Mouse (Mus musculus) limb, embryonic 11.5 days (tissue): ENCODE measurements around the gene Gas2l1. TPM values are rescaled to one million over a fixed set of nuclear protein-coding genes. Genes with fewer than 3 reads are reported as not detected.

Experiments
- ATAC-seq: fragments of 200-750 bp; cut with Nextera tagmentation; 2 replicates; pipeline ENCODE4 v1.8.0; 2017; ENCODE audit warnings: low read depth; ENCODE audit not compliant: insufficient number of reproducible peaks, low FRiP score, low TSS enrichment
- DNase-seq: peaks from one replicate; pipeline ENCODE4 v3.0.0-alpha.2; 2015; ENCODE audit warnings: low spot score
- H3K27ac ChIP-seq: fragments of 300-500 bp; sonication (generic); replicated peaks from 2 replicates; pipeline ENCODE4 v1.5.1; 2014; ENCODE audit warnings: low read depth, mild to moderate bottlenecking, low read length
- H3K27me3 ChIP-seq: fragments of 300-500 bp; sonication (generic); 2 replicates; pipeline ENCODE4 v1.6.1; 2014; ENCODE audit warnings: mild to moderate bottlenecking, low read length, mixed read lengths; ENCODE audit not compliant: control insufficient read depth, insufficient read depth
- H3K36me3 ChIP-seq: fragments of 300-500 bp; sonication (generic); 2 replicates; pipeline ENCODE4 v1.6.1; 2014; ENCODE audit warnings: mild to moderate bottlenecking, low read length, moderate library complexity, mixed read lengths; ENCODE audit not compliant: control insufficient read depth, insufficient read depth
- H3K4me1 ChIP-seq: fragments of 300-500 bp; sonication (generic); 2 replicates; pipeline ENCODE4 v1.6.1; 2014; ENCODE audit warnings: low read length, mixed read lengths; ENCODE audit not compliant: control insufficient read depth, insufficient read depth
- H3K4me2 ChIP-seq: fragments of 300-500 bp; sonication (generic); 2 replicates; pipeline ENCODE4 v1.6.1; 2014; ENCODE audit warnings: low read depth, mild to moderate bottlenecking, moderate library complexity; ENCODE audit not compliant: severe bottlenecking
- H3K4me3 ChIP-seq: fragments of 300-500 bp; sonication (generic); 2 replicates; pipeline ENCODE4 v1.5.1; 2014; ENCODE audit warnings: low read depth, low read length
- H3K9ac ChIP-seq: fragments of 300-500 bp; sonication (generic); 2 replicates; pipeline ENCODE4 v1.6.1; 2014; ENCODE audit warnings: mild to moderate bottlenecking, low read length
- H3K9me3 ChIP-seq: fragments of 300-500 bp; sonication (generic); 2 replicates; pipeline ENCODE4 v1.6.1; 2016; ENCODE audit warnings: low read length; ENCODE audit not compliant: control insufficient read depth
- WGBS: fragments of 180-500 bp; shearing (Covaris S2); extraction: QIAGEN DNeasy Blood & Tissue Kit; methylation state at CpG from one replicate; pipeline ENCODE4 v1.1.7; 2014; 5-methylcytosine and 5-hydroxymethylcytosine counted together
- polyA plus RNA-seq: library from polyadenylated mRNA; unstranded; fragments of >200 nt; fragmentation: Nextera tagmentation; extraction: Ambion mirVana; gene quantifications from 2 replicates; pipeline ENCODE4 v1.2.1, GENCODE M21; 2014

The Gas2l1 gene
- polyA plus RNA-seq, 1 experiment from 2014 or later: 34.2 TPM

DNA sequence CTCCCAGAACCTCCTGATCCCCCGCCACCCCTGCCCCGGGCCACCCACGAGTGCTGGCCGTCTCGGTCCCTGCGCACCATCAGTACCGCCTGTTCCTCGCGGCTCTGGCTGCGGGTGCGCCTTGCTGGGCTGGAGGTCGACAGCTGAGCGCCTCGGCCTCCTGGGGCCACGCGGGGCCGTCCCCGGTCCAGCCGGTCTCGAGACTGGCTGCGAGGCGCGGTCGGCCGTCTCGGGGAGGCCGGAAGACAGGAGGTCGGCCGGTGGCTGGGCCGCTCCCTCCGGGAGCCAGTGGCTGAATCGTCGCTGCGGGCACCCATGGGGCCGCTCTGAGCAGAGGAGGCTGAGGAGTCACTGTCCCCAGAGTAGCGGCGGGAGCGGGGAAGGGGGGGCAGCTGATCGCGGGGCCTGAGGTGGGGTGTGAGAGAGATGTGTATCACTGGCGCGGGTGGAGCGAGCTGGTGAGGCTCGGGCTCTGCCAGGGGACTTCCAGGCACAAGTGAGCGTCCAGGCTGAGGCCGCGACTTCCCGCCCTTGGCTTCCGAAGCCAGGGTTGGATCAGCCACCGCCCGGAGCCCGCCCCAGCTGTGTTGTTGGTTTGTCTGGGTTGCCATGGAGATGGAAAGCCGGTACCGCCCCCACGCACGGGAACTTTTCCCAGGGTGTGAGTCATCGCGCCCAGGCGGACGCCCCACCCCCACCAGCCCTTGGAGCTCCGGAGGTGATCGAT, 3.6 kb downstream of the Gas2l1 start:
- WGBS: under 1% methylated on average over 50 of the region's 62 CpGs
- peaks cover 80% of the 10 kb centered on the region for H3K27me3 ChIP-seq
- peak overlapping the region; percentile 29 for H3K4me3 ChIP-seq
- peak overlapping the region; percentile 80 for H3K4me2 ChIP-seq
- peak overlapping the region; percentile 13; the same call in 1 of the 2 replicates for H3K9ac ChIP-seq
- ATAC-seq (no peak), DNase-seq (peak; percentile 88)
- no peaks in the 10 kb centered on the region for H3K36me3 ChIP-seq
- peaks cover 48% of the 10 kb centered on the region for H3K4me1 ChIP-seq
- H3K27ac ChIP-seq: no peak overlapping the region
- H3K9me3 ChIP-seq: no peaks in the 10 kb centered on the region

DNA sequence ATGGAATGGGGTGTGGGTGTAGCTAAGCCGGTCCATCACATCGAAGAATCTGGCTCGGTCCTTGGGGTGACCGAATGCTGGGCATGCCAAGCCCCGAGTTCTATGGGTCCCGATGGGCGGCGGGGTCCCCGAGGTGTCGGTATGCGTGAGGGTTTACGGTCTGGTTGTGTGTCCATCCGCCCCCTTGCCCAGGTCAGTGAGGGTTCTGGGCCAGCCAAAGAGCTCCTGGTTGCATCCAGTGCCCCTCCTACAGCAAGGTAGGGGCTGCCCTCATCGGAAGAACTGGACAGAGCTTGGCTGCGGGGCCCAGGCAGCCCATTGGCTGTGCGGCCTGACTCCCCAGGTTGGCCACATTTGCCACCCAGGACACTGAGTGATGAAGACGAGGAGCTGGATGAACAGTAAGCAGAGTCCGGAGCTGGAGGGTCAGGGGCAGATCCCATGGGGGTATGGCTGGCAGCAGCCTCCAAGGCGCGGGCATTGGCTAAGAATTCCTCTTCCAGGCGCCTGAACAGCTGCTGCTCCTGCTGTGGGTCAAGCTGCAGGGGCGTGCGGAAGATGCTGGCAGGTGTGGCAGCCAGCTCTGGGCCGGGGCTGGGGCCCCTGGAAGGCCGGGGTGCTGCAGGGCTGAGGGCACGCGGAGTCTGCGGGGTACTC, 4.2 kb downstream of the Gas2l1 start:
- Histone ChIP-seq H3K4me2 (peak overlapping the region; percentile 80), H3K27ac (no peak overlapping the region)
- WGBS: 49% methylated on average over 28 of the region's 28 CpGs

DNA sequence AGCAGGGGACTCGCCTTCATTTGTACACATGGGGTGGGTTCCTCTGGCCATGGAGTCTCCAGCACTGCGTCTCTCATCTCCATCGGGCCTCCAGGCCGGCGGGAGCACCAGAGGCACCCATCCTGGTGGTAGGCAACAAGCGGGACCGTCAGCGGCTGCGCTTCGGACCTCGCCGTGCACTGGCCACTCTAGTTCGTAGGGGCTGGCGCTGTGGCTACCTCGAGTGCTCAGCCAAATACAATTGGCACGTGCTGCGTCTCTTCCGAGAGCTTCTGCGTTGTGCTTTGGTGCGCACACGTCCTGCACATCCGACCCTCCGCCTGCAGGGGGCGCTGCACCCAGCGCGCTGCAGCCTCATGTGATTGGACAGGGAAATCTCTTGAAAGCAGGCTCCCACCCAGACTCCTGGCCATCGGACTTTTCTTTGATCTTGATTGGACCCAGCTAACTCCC, 5.4 kb downstream of the Gas2l1 start:
- peaks cover 90% of the 10 kb centered on the region for H3K27me3 ChIP-seq
- no peak overlapping the region for H3K27ac ChIP-seq
- no peak overlapping the region for H3K4me2 ChIP-seq
- WGBS: 13% methylated on average over 27 of the region's 27 CpGs
- no peak overlapping the region for H3K4me3 ChIP-seq
- H3K9me3 ChIP-seq: no peaks in the 10 kb centered on the region
- no peak overlapping the region for H3K9ac ChIP-seq
- DNase-seq (peak; percentile 69), ATAC-seq (no peak)
- H3K36me3 ChIP-seq: no peaks in the 10 kb centered on the region
- H3K4me1 ChIP-seq: peaks cover 52% of the 10 kb centered on the region

More for the DNA sequence above, 4.2 kb downstream of the Gas2l1 start:
- Histone ChIP-seq H3K4me3 (peak overlapping the region; percentile 29; the same call in 1 of the 2 replicates), H3K9me3 (no peaks in the 10 kb centered on the region), H3K9ac (no peak overlapping the region), H3K4me1 (peaks cover 55% of the 10 kb centered on the region), H3K27me3 (peaks cover 87% of the 10 kb centered on the region), H3K36me3 (no peaks in the 10 kb centered on the region)
- DNase-seq: peak; percentile 49
- no peak for ATAC-seq

DNA sequence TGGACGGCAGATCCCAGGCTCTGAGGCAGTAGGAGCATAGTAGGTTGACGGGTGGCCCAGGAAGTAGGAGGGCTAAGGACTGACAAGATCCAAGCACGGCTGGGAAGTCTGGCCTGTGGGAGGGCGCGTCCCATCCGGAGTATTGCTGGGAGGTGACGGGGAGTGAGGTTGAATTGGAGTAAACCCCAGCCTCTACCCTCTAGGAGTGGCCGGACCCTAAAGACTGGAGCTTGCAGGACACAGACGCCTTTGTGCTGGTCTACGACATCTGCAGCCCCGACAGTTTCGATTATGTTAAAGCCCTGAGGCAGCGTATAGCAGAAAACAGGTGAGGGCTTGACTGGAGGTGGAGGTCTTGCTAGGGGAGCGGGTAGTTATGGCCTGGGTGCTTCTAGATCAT, 5.9 kb downstream of the Gas2l1 start:
- no peaks in the 10 kb centered on the region for H3K9me3 ChIP-seq
- no peak overlapping the region for H3K9ac ChIP-seq
- peaks cover 85% of the 10 kb centered on the region for H3K27me3 ChIP-seq
- DNase-seq (peak; percentile 56), ATAC-seq (no peak)
- no peak overlapping the region for H3K4me3 ChIP-seq
- H3K36me3 ChIP-seq: no peaks in the 10 kb centered on the region
- no peak overlapping the region for H3K27ac ChIP-seq
- H3K4me2 ChIP-seq: no peak overlapping the region
- 17% methylated on average over 14 of the region's 14 CpGs for WGBS
- H3K4me1 ChIP-seq: peaks cover 47% of the 10 kb centered on the region

DNA sequence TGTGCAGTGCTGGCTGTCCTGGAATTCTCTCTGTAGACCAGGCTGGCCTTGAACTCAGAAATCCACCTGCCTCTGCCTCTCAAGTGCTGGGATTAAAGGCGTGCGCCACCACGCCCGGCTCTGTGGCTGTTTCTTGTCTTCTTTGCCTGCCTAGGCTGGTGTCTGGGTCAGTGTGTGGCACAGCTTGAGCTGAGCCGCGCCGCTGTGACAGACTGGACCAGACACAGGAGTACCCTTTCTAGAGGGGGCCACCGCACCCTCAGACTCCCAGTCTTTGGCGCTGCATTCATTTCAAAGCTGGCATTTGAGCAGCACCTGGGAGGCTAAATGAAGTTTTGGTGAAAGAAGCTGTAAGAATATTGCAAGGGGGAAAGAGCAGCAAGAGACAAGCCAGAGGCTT, 6.3 kb downstream of the Gas2l1 start:
- H3K27ac ChIP-seq: no peak overlapping the region
- no peaks in the 10 kb centered on the region for H3K36me3 ChIP-seq
- peaks cover 81% of the 10 kb centered on the region for H3K27me3 ChIP-seq
- H3K4me2 ChIP-seq: no peak overlapping the region
- no peak overlapping the region for H3K9ac ChIP-seq
- DNase-seq: no peak
- H3K4me1 ChIP-seq: peaks cover 45% of the 10 kb centered on the region
- H3K9me3 ChIP-seq: no peaks in the 10 kb centered on the region
- H3K4me3 ChIP-seq: no peak overlapping the region
- ATAC-seq: no peak
- 33% methylated on average over 9 of the region's 9 CpGs for WGBS

DNA sequence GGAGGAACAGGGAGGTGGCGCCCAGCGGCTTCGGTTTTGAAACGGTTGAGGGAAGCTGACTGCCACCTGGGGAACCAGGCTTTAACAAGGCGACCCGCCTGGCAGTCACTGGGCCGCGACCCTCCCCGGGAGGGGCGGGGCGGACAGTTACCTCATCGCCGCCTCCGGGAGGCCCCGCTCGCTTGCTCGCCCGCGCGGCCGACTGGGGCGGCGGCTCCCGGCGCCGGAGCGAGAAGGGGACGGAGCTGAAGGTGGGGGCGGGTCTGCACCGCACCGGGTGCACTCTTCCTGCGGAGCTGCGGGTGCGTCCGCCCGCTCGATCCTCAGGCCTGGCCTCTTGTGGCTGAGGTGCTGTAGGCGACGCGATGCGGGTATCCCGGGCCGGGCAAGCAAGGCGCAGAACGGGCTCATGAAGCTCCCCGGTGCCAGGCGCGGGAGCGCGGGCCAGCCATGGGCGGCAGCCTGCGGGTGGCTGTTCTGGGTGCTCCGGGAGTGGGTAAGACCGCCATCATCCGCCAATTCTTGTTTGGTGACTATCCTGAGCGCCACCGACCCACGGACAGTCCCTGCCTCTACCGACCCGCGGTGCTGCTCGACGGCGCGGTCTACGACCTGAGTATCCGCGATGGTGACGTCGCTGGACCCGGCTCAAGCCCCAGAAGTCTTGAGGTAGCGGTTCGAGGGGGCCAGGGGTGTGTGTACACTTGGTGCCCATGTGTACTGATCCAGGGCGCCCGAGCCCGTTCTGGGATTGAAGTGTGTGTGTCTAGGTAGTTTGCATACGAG, 7.1 kb downstream of the Gas2l1 start, which contains the start of gene Rasl10a:
Rasl10a (plus strand) TSS at position 273 of the 786 bp plus-strand sequence.
- ATAC-seq (no peak), DNase-seq (peak; percentile 61)
- Histone ChIP-seq H3K36me3 (no peaks in the 10 kb centered on the region), H3K27me3 (peaks cover 74% of the 10 kb centered on the region), H3K4me3 (peak within 1 kb of the TSS; percentile 33), H3K9ac (peak within 1 kb of the TSS; percentile 43), H3K27ac (no peak within 1 kb of the TSS), H3K4me2 (peak within 1 kb of the TSS; percentile 81), H3K9me3 (no peaks in the 10 kb centered on the region), H3K4me1 (peaks cover 45% of the 10 kb centered on the region)
- WGBS: 1% methylated on average over 76 of the region's 77 CpGs

DNA sequence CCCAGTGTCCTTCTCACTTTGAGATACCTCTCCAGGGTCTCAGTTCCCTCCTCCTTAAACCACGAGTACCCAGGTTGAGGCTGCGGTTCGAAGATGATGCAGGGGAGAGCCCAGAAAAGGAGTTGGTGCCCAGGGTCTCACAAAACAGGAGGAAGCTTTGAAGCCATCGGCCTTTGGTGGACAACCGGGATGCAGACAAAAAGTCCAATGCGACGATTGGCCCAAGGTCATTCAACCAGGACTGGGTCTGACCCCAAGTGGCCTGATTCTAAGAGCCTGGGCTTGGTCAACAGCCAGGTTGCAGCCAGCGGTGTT, 7.6 kb downstream of the Gas2l1 start:
- DNase-seq (no peak), ATAC-seq (no peak)
- H3K9ac ChIP-seq: peak overlapping the region; percentile 43; the same call in 1 of the 2 replicates
- H3K4me1 ChIP-seq: peaks cover 40% of the 10 kb centered on the region
- H3K27me3 ChIP-seq: peaks cover 68% of the 10 kb centered on the region
- peak overlapping the region; percentile 33 for H3K4me3 ChIP-seq
- 17% methylated on average over 8 of the region's 8 CpGs for WGBS
- no peak overlapping the region for H3K27ac ChIP-seq
- no peaks in the 10 kb centered on the region for H3K36me3 ChIP-seq
- peak overlapping the region; percentile 81 for H3K4me2 ChIP-seq
- no peaks in the 10 kb centered on the region for H3K9me3 ChIP-seq

DNA sequence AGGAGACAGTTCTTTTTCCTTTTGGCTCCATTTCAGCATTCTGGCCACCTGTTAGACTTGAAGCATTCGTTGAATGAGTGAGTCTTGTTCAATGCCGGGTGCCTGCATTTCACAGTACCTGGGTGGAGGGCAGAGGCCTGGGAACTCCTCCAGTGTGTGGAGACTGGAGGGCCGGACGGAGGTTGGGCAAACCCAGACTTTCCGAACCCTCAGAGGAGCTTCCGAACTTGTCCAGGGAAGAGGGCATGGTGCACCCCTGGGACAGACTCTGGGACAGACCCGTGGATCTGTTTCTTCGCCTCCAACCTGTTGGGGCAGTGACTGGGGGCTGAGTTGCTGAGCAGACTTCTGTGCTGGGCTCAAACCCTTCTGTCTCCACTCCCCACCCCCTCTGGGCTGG, 8.1 kb downstream of the Gas2l1 start:
- Histone ChIP-seq H3K4me2 (no peak overlapping the region), H3K27me3 (peaks cover 64% of the 10 kb centered on the region), H3K9me3 (no peaks in the 10 kb centered on the region), H3K27ac (no peak overlapping the region), H3K36me3 (no peaks in the 10 kb centered on the region), H3K4me1 (peaks cover 36% of the 10 kb centered on the region), H3K4me3 (no peak overlapping the region), H3K9ac (no peak overlapping the region)
- ATAC-seq: no peak
- 56% methylated on average over 8 of the region's 8 CpGs for WGBS
- DNase-seq: no peak
